Mouse (Mus musculus) hindbrain, embryonic 11.5 days (tissue): Measurements from ENCODE around the gene Hist1h4a. TPM values are rescaled to one million over a fixed set of nuclear protein-coding genes. Genes with fewer than 3 reads are reported as not detected.
"Not testable (repeated sequence)": the region's sequence is repeated elsewhere in the genome, so short reads cannot be mapped to it uniquely, and the experiment has no call there.

ENCODE experiments used
- ATAC-seq: fragments of 200-750 bp; cut with Nextera tagmentation; 2 replicates; pipeline ENCODE4 v1.8.0; 2017; ENCODE audit warnings: mild to moderate bottlenecking, moderate TSS enrichment, moderate library complexity; ENCODE audit not compliant: low FRiP score
- DNase-seq: peaks from one replicate; pipeline ENCODE4 v3.0.0-alpha.2; 2015; ENCODE audit warnings: low spot score
- H3K27ac ChIP-seq: fragments of 300-500 bp; sonication (generic); 2 replicates; pipeline ENCODE4 v1.5.1; 2014; ENCODE audit warnings: mild to moderate bottlenecking, low read depth, low read length
- H3K27me3 ChIP-seq: fragments of 300-500 bp; sonication (generic); 2 replicates; pipeline ENCODE4 v1.6.1; 2014; ENCODE audit warnings: mild to moderate bottlenecking, low read length, moderate library complexity, mixed read lengths; ENCODE audit not compliant: control insufficient read depth, insufficient read depth
- H3K36me3 ChIP-seq: fragments of 300-500 bp; sonication (generic); 2 replicates; pipeline ENCODE4 v1.6.1; 2014; ENCODE audit warnings: mild to moderate bottlenecking, low read length, moderate library complexity, mixed read lengths; ENCODE audit not compliant: control insufficient read depth, insufficient read depth
- H3K4me1 ChIP-seq: fragments of 300-500 bp; sonication (generic); replicated peaks from 2 replicates; pipeline ENCODE4 v1.6.1; 2014; ENCODE audit warnings: low read length, mixed read lengths; ENCODE audit not compliant: control insufficient read depth, insufficient read depth
- H3K4me2 ChIP-seq: fragments of 300-500 bp; sonication (generic); replicated peaks from 2 replicates; pipeline ENCODE4 v1.6.1; 2014; ENCODE audit warnings: mild to moderate bottlenecking, low read depth, low read length
- H3K4me3 ChIP-seq: fragments of 300-500 bp; sonication (generic); 2 replicates; pipeline ENCODE4 v1.5.1; 2014; ENCODE audit warnings: low read depth, low read length
- H3K9ac ChIP-seq: fragments of 300-500 bp; sonication (generic); 2 replicates; pipeline ENCODE4 v1.6.1; 2014; ENCODE audit warnings: low read depth, low read length
- H3K9me3 ChIP-seq: fragments of 300-500 bp; sonication (generic); 2 replicates; pipeline ENCODE4 v1.6.1; 2016; ENCODE audit warnings: low read length; ENCODE audit not compliant: control insufficient read depth
- WGBS: fragments of 180-500 bp; shearing (Covaris S2); extraction: QIAGEN DNeasy Blood & Tissue Kit; methylation state at CpG from one replicate; pipeline ENCODE4 v1.1.7; 2014; 5-methylcytosine and 5-hydroxymethylcytosine counted together
- polyA plus RNA-seq: library from polyadenylated mRNA; unstranded; fragments of >200 nt; fragmentation: Nextera tagmentation; extraction: Ambion mirVana; gene quantifications from 2 replicates; pipeline ENCODE4 v1.2.1, GENCODE M21; 2014

Gene Hist1h4a
- polyA plus RNA-seq, 1 experiment from 2014 or later: not detected

GRCm38 (mm10) chr13:23729706-23730105 lies 31.3 kb downstream of the Hist1h4a start:
- Histone ChIP-seq H3K27ac (no peak overlapping the region), H3K36me3 (no peaks in the 10 kb centered on the region), H3K4me1 (no peaks in the 10 kb centered on the region), H3K9ac (no peak overlapping the region), H3K4me2 (no peak overlapping the region), H3K27me3 (no peaks in the 10 kb centered on the region), H3K9me3 (no peaks in the 10 kb centered on the region), H3K4me3 (no peak overlapping the region)
- WGBS: 92% methylated on average over 5 of the region's 5 CpGs
- ATAC-seq (no peak), DNase-seq (no peak)

GRCm38 (mm10) chr13:23729192-23729525 lies 31.9 kb downstream of the Hist1h4a start:
- H3K4me2 ChIP-seq: no peak overlapping the region
- H3K9me3 ChIP-seq: no peaks in the 10 kb centered on the region
- H3K36me3 ChIP-seq: no peaks in the 10 kb centered on the region
- DNase-seq (no peak), ATAC-seq (no peak)
- no peaks in the 10 kb centered on the region for H3K4me1 ChIP-seq
- no peaks in the 10 kb centered on the region for H3K27me3 ChIP-seq
- no peak overlapping the region for H3K27ac ChIP-seq
- H3K9ac ChIP-seq: no peak overlapping the region
- 92% methylated on average over 9 of the region's 9 CpGs for WGBS
- no peak overlapping the region for H3K4me3 ChIP-seq

GRCm38 (mm10) chr13:23728472-23729191 lies 32.4 kb downstream of the Hist1h4a start:
- H3K27ac ChIP-seq: no peak overlapping the region
- no peak overlapping the region for H3K9ac ChIP-seq
- H3K27me3 ChIP-seq: no peaks in the 10 kb centered on the region
- H3K4me2 ChIP-seq: no peak overlapping the region
- no peak overlapping the region for H3K4me3 ChIP-seq
- no peaks in the 10 kb centered on the region for H3K9me3 ChIP-seq
- 84% methylated on average over 18 of the region's 18 CpGs for WGBS
- DNase-seq (no peak), ATAC-seq (no peak)
- H3K36me3 ChIP-seq: no peaks in the 10 kb centered on the region
- no peaks in the 10 kb centered on the region for H3K4me1 ChIP-seq

GRCm38 (mm10) chr13:23725213-23725612 lies 35.8 kb downstream of the Hist1h4a start:
- no peak overlapping the region for H3K4me3 ChIP-seq
- no peak overlapping the region for H3K27ac ChIP-seq
- WGBS: 20% methylated on average over 1 of the region's 1 CpGs
- no peak for ATAC-seq
- no peaks in the 10 kb centered on the region for H3K4me1 ChIP-seq
- H3K4me2 ChIP-seq: no peak overlapping the region
- no peaks in the 10 kb centered on the region for H3K36me3 ChIP-seq
- no peaks in the 10 kb centered on the region for H3K27me3 ChIP-seq
- H3K9me3 ChIP-seq: no peaks in the 10 kb centered on the region
- no peak overlapping the region for H3K9ac ChIP-seq
- DNase-seq: no peak

GRCm38 (mm10) chr13:23724239-23724638 lies 36.8 kb downstream of the Hist1h4a start:
- H3K36me3 ChIP-seq: no peaks in the 10 kb centered on the region
- H3K4me2 ChIP-seq: no peak overlapping the region
- no peak overlapping the region for H3K4me3 ChIP-seq
- WGBS: 90% methylated on average over 4 of the region's 4 CpGs
- no peaks in the 10 kb centered on the region for H3K27me3 ChIP-seq
- H3K27ac ChIP-seq: no peak overlapping the region
- no peaks in the 10 kb centered on the region for H3K4me1 ChIP-seq
- no peak overlapping the region for H3K9ac ChIP-seq
- no peak for DNase-seq
- no peak for ATAC-seq
- no peaks in the 10 kb centered on the region for H3K9me3 ChIP-seq

GRCm38 (mm10) chr13:23717593-23718245 lies 43.3 kb downstream of the Hist1h4a start:
- not testable (repeated sequence) for H3K36me3 ChIP-seq, H3K4me1 ChIP-seq, H3K4me2 ChIP-seq, H3K9ac ChIP-seq, H3K27ac ChIP-seq, H3K9me3 ChIP-seq, DNase-seq, H3K27me3 ChIP-seq, ATAC-seq, H3K4me3 ChIP-seq
- WGBS: 8% methylated on average over 2 of the region's 2 CpGs

GRCm38 (mm10) chr13:23717176-23717575 lies 43.9 kb downstream of the Hist1h4a start:
- H3K9ac ChIP-seq: no peak overlapping the region
- H3K27ac ChIP-seq: no peak overlapping the region
- H3K27me3 ChIP-seq: no peaks in the 10 kb centered on the region
- WGBS: 46% methylated on average over 11 of the region's 11 CpGs
- no peak overlapping the region for H3K4me2 ChIP-seq
- ATAC-seq: no peak
- no peaks in the 10 kb centered on the region for H3K36me3 ChIP-seq
- H3K4me3 ChIP-seq: no peak overlapping the region
- no peaks in the 10 kb centered on the region for H3K4me1 ChIP-seq
- no peak for DNase-seq
- no peaks in the 10 kb centered on the region for H3K9me3 ChIP-seq

GRCm38 (mm10) chr13:23716261-23717042 lies 44.6 kb downstream of the Hist1h4a start:
- no peak overlapping the region for H3K4me2 ChIP-seq
- no peak overlapping the region for H3K9ac ChIP-seq
- DNase-seq: no peak
- H3K27me3 ChIP-seq: no peaks in the 10 kb centered on the region
- H3K4me1 ChIP-seq: no peaks in the 10 kb centered on the region
- WGBS: 88% methylated on average over 5 of the region's 5 CpGs
- H3K9me3 ChIP-seq: no peaks in the 10 kb centered on the region
- H3K4me3 ChIP-seq: no peak overlapping the region
- no peaks in the 10 kb centered on the region for H3K36me3 ChIP-seq
- ATAC-seq: no peak
- no peak overlapping the region for H3K27ac ChIP-seq
